Mouse (Mus musculus) C2C12 (cell line): Measurements from ENCODE around the gene Uspl1. TPM values are rescaled to one million over a fixed set of nuclear protein-coding genes. Genes with fewer than 3 reads are reported as not detected.
"Not testable (repeated sequence)": the region's sequence is repeated elsewhere in the genome, so short reads cannot be mapped to it uniquely, and the experiment has no call there.

Source experiments
- H3K27me3 ChIP-seq: one replicate; pipeline ENCODE4 v1.6.1; 2011; ENCODE audit not compliant: control insufficient read depth, insufficient read depth, insufficient read length
- H3K36me3 ChIP-seq: one replicate; pipeline ENCODE4 v1.6.1; 2011; ENCODE audit not compliant: control insufficient read depth, insufficient read depth
- H3K4me3 ChIP-seq: one replicate; pipeline ENCODE4 v1.5.1; 2011; ENCODE audit warnings: mild to moderate bottlenecking, control low read depth; ENCODE audit not compliant: poor library complexity, insufficient read depth, severe bottlenecking
- H3K79me2 ChIP-seq: one replicate; pipeline ENCODE4 v1.6.1; 2011; ENCODE audit not compliant: control insufficient read depth, insufficient read depth
- H3K79me3 ChIP-seq: one replicate; pipeline ENCODE4 v1.6.1; 2011; ENCODE audit warnings: low read depth, control low read depth
- H3ac ChIP-seq: one replicate; pipeline ENCODE3; 2011; ENCODE audit warnings: low read depth; ENCODE audit not compliant: control insufficient read depth, insufficient read length
- CEBPB ChIP-seq: IDR thresholded peaks from one replicate; pipeline ENCODE4 v1.6.1; 2011; ENCODE audit warnings: low read depth, mild to moderate bottlenecking, control low read depth, moderate library complexity
- CTCF ChIP-seq: IDR thresholded peaks from one replicate; pipeline ENCODE4 v1.5.1; 2011; ENCODE audit not compliant: control insufficient read depth, insufficient read depth, insufficient read length
- FOSL1 ChIP-seq: IDR thresholded peaks from one replicate; pipeline ENCODE4 v1.8.0; 2011; ENCODE audit warnings: mild to moderate bottlenecking, low read length; ENCODE audit not compliant: poor library complexity, insufficient read depth, severe bottlenecking
- MAX ChIP-seq: IDR thresholded peaks from one replicate; pipeline ENCODE4 v1.6.1; 2011; ENCODE audit warnings: mild to moderate bottlenecking, control low read depth
- MYOD1 ChIP-seq: IDR thresholded peaks from one replicate; pipeline ENCODE4 v1.6.1; 2011; ENCODE audit warnings: low read depth; ENCODE audit not compliant: control insufficient read depth, insufficient read length
- MYOG ChIP-seq: IDR thresholded peaks from one replicate; pipeline ENCODE4 v1.6.1; 2011; ENCODE audit not compliant: control insufficient read depth, insufficient read length; ENCODE audit errors: extremely low read depth
- USF1 ChIP-seq: IDR thresholded peaks from one replicate; pipeline ENCODE4 v1.6.1; 2011; ENCODE audit warnings: low read depth, mild to moderate bottlenecking, control low read depth, moderate library complexity
- polyA plus RNA-seq: library from polyadenylated mRNA; unstranded; fragments of >200 nt; fragmentation: generic; extraction: Trizol; gene quantifications from one replicate; pipeline ENCODE4 v1.2.1, GENCODE M21; 2012; ENCODE audit warnings: missing spikeins

Gene Uspl1
- polyA plus RNA-seq, 1 experiment = 17.8 TPM

- Histone ChIP-seq H3K79me2 (no peaks in the 10 kb centered on the region), H3ac (no peak overlapping the region), H3K36me3 (no peaks in the 10 kb centered on the region), H3K79me3 (no peaks in the 10 kb centered on the region), H3K27me3 (no peaks in the 10 kb centered on the region), H3K4me3 (no peak overlapping the region)
- TF ChIP-seq MAX = no peak
- TF ChIP-seq USF1 = peak; percentile 5
Measured at GRCm38 (mm10) chr5:149140336-149140735, 43.8 kb upstream of the Uspl1 start.

GRCm38 (mm10) chr5:149141155-149141554 lies 43.0 kb upstream of the Uspl1 start:
- H3ac ChIP-seq, H3K27me3 ChIP-seq, H3K36me3 ChIP-seq, H3K4me3 ChIP-seq, H3K79me2 ChIP-seq, H3K79me3 ChIP-seq: not testable (repeated sequence)

- TF ChIP-seq CEBPB (no peak), MYOG (no peak), MAX (no peak), CTCF (no peak), USF1 (no peak), FOSL1 (no peak), MYOD1 (no peak)
- H3K79me2 ChIP-seq = no peaks in the 10 kb centered on the region
- H3ac ChIP-seq = no peak overlapping the region
- no peaks in the 10 kb centered on the region for H3K79me3 ChIP-seq
- H3K27me3 ChIP-seq = no peaks in the 10 kb centered on the region
- no peaks in the 10 kb centered on the region for H3K36me3 ChIP-seq
- H3K4me3 ChIP-seq = no peak overlapping the region
Measured at GRCm38 (mm10) chr5:149143766-149144375, 40.3 kb upstream of the Uspl1 start.

GRCm38 (mm10) chr5:149146691-149147090 lies 37.5 kb upstream of the Uspl1 start:
- Histone ChIP-seq H3K4me3 (no peak overlapping the region), H3K79me3 (no peaks in the 10 kb centered on the region), H3ac (no peak overlapping the region), H3K36me3 (no peaks in the 10 kb centered on the region), H3K79me2 (no peaks in the 10 kb centered on the region), H3K27me3 (no peaks in the 10 kb centered on the region)
- no peak for TF ChIP-seq CEBPB

- Histone ChIP-seq H3K27me3 (no peaks in the 10 kb centered on the region), H3K79me3 (no peaks in the 10 kb centered on the region), H3K4me3 (no peak overlapping the region), H3ac (no peak overlapping the region), H3K79me2 (no peaks in the 10 kb centered on the region), H3K36me3 (no peaks in the 10 kb centered on the region)
- TF ChIP-seq CEBPB = no peak
- TF ChIP-seq CTCF = no peak
- no peak for TF ChIP-seq MYOD1
- TF ChIP-seq MYOG = no peak
- TF ChIP-seq MAX = no peak
- TF ChIP-seq USF1 = no peak
- no peak for TF ChIP-seq FOSL1
Measured at GRCm38 (mm10) chr5:149147386-149148000, 36.7 kb upstream of the Uspl1 start.

GRCm38 (mm10) chr5:149150882-149151281 lies 33.3 kb upstream of the Uspl1 start:
- Histone ChIP-seq H3K27me3 (no peaks in the 10 kb centered on the region), H3K79me2 (no peaks in the 10 kb centered on the region), H3K4me3 (no peak overlapping the region), H3ac (no peak overlapping the region), H3K36me3 (no peaks in the 10 kb centered on the region), H3K79me3 (no peaks in the 10 kb centered on the region)
- no peak for TF ChIP-seq CTCF
